Mouse (Mus musculus): ENCODE measurements around the gene Ndufa3. TPM values are rescaled to one million over a fixed set of nuclear protein-coding genes. Genes with fewer than 3 reads are reported as not detected.
"Not testable (repeated sequence)": the region's sequence is repeated elsewhere in the genome, so short reads cannot be mapped to it uniquely, and the experiment has no call there.

Gene Ndufa3
- polyA plus RNA-seq, 1 experiment from 2014 or later = 461 TPM

DNA sequence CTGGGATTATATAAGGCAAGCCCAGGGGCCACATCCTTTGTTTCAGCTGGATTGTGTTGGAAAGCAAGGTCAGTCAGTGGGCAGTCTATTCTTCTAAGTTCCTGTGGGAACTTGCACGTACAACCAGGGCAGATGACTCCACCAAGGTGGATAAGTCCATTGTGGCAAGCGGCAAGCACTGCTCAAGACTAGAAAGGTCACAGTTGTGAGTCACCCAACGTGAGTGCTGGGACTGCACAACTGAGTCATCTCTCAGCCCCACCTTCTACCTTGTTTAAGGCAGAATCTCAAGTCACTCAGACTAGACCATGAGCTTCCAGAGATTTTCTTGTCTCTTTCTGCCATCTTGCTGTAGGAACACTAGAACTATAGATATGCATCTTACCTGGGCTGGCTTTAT is 26.6 kb upstream of the Ndufa3 start:
- Histone ChIP-seq H3K4me3 (no peak overlapping the region), H3K36me3 (no peaks in the 10 kb centered on the region), H3K27me3 (no peaks in the 10 kb centered on the region), H3K4me1 (no peaks in the 10 kb centered on the region), H3K27ac (no peak overlapping the region), H3K9me3 (no peaks in the 10 kb centered on the region), H3K4me2 (no peak overlapping the region), H3K9ac (no peak overlapping the region)
- 68% methylated on average over 3 of the region's 3 CpGs for WGBS
- ATAC-seq (ENCODE audit: insufficient number of reproducible peaks, low FRiP score, low TSS enrichment, low read depth) = no peak

DNA sequence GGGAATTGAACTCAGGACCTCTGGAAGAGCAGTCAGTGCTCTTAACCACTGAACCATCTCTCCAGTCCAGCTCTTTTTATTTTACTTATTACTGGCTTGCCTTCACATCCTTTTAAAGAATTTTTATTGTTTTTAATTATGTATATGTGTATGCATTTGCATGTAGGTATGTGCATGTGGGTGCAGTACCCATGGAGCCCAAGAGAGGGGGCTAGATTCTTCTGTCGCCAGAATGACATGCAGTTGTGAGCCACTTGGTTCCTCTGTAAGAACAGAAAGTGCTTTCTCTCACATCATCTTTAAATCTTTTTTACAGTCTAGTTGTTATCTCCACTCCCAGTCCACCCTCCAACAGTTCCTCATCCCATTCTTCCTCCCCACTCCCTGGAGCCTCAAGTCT is 25.6 kb upstream of the Ndufa3 start:
- Histone ChIP-seq H3K27me3 (no peaks in the 10 kb centered on the region), H3K36me3 (no peaks in the 10 kb centered on the region), H3K27ac (no peak overlapping the region), H3K4me2 (no peak overlapping the region), H3K9me3 (no peaks in the 10 kb centered on the region), H3K9ac (no peak overlapping the region), H3K4me3 (no peak overlapping the region), H3K4me1 (no peaks in the 10 kb centered on the region)
- WGBS = 74% methylated on average over 1 of the region's 1 CpGs
- ATAC-seq (ENCODE audit: insufficient number of reproducible peaks, low FRiP score, low TSS enrichment, low read depth) = no peak

DNA sequence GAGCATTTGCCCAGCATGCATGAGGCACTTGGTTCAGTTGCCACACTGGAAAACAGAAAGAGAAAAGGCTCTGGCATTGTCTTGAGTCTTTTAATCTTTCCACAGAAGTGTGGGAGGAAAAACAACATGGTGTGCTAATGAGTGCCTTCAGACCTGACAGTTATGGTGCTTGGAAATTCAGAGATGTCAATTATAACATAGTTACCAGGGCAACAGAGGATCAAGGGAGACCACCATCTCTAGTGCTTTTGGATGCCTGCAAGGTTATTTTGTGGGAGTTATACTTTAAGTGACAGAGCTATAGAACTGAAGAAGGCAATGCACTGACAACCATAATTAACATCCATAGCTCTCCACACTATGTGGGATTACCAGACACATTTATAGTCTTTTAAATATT is 23.3 kb upstream of the Ndufa3 start:
- Histone ChIP-seq H3K36me3 (no peaks in the 10 kb centered on the region), H3K4me3 (no peak overlapping the region), H3K27ac (no peak overlapping the region), H3K9ac (no peak overlapping the region), H3K4me2 (no peak overlapping the region), H3K9me3 (no peaks in the 10 kb centered on the region), H3K27me3 (no peaks in the 10 kb centered on the region), H3K4me1 (no peaks in the 10 kb centered on the region)
- ATAC-seq (ENCODE audit: insufficient number of reproducible peaks, low FRiP score, low TSS enrichment, low read depth) = no peak

DNA sequence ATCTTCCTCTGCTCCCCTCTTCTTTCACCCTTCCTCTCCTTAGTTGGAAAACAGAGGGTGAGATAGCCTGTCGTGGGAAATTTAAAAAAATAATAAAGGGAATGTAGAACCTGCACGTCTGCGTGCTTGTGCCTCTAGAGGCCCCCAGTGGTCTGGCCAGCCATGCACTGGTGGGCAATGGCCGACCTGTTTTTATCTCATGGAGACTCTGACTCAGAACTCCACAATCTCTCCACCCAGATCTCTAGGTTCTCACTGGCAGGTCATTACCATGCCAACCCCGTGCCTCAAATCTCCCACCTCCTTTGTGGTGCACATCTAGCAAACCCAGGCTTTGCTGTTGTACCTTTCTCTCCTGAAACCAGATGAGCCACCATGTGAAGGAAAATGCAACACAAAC is 22.5 kb upstream of the Ndufa3 start:
- H3K27ac ChIP-seq = no peak overlapping the region
- H3K4me2 ChIP-seq = 0 out of 2 replicates have a peak overlapping the region, but pooled peaks have one; percentile 5
- no peaks in the 10 kb centered on the region for H3K27me3 ChIP-seq
- 14% methylated on average over 5 of the region's 5 CpGs for WGBS
- no peaks in the 10 kb centered on the region for H3K4me1 ChIP-seq
- H3K36me3 ChIP-seq = no peaks in the 10 kb centered on the region
- ATAC-seq (ENCODE audit: insufficient number of reproducible peaks, low FRiP score, low TSS enrichment, low read depth) = no peak
- H3K4me3 ChIP-seq = no peak overlapping the region
- H3K9ac ChIP-seq = no peak overlapping the region
- no peaks in the 10 kb centered on the region for H3K9me3 ChIP-seq

DNA sequence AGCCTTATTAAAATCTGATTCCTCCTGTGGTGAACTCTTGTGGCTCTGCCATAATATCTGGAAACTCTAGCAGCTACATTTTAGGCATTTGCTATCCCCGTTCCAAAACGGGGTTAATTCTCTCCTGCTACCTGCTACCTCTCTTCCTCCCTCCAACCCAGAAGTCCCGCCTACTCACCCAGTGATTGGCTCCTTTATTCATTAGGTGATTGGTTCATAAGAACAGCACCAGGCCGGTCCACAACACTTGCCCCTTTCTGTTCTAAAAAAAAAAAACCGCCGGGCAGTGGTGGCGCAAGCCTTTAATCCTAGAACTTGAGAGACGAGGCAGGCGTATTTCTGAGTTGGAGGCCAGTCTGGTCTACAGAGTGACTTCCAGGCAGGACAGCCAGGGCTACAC is 22.0 kb upstream of the Ndufa3 start:
- 0 out of 2 replicates have a peak overlapping the region, but pooled peaks have one; percentile 5 for H3K4me2 ChIP-seq
- H3K4me3 ChIP-seq = no peak overlapping the region
- H3K27me3 ChIP-seq = no peaks in the 10 kb centered on the region
- WGBS = 14% methylated on average over 9 of the region's 9 CpGs
- no peak for ATAC-seq (ENCODE audit: insufficient number of reproducible peaks, low FRiP score, low TSS enrichment, low read depth)
- H3K9ac ChIP-seq = no peak overlapping the region
- no peak overlapping the region for H3K27ac ChIP-seq
- no peaks in the 10 kb centered on the region for H3K36me3 ChIP-seq
- no peaks in the 10 kb centered on the region for H3K9me3 ChIP-seq
- no peaks in the 10 kb centered on the region for H3K4me1 ChIP-seq

DNA sequence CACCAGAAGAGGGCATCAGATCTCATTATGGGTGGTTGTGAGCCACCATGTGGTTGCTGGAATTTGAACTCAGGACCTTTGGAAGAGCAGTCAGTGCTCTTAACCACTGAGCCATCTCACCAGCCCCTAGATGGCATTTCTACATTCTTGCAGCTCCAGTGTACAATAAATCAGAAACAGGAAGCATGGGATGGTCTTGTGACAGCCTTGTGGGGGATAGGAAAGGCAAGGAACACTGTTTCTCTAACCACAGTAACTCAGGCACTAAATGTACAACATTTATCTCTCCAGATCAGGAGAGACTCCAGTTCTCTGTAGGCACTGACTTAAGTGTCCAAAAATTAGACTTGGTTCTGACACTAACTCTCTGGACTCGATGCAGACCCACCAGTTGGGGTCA is 19.4 kb upstream of the Ndufa3 start:
- not testable (repeated sequence) for H3K9ac ChIP-seq; H3K4me1 ChIP-seq; H3K4me3 ChIP-seq; H3K4me2 ChIP-seq; H3K27ac ChIP-seq; H3K36me3 ChIP-seq; ATAC-seq (ENCODE audit: insufficient number of reproducible peaks, low FRiP score, low TSS enrichment, low read depth); H3K9me3 ChIP-seq; H3K27me3 ChIP-seq
- 65% methylated on average over 1 of the region's 1 CpGs for WGBS

DNA sequence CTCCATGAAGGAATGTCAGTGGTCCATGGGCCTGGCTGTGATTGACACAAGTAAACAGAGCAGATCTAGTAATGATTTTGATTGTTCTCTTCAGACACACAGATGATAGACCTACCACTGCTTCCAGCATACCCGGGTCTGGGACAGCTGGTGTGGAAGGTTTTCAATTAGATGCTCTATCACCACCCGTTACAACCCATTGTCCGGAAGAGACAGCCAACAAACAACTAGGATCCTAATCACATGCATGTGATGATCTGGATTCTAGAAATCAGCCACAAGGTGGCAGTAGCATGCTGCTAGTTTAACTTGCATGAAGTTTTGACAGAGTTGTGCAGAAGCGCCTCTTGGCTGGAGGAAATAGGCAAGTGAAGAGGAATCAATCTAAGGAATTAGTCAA is 16.1 kb upstream of the Ndufa3 start:
- 9% methylated on average over 4 of the region's 4 CpGs for WGBS
- H3K4me1 ChIP-seq = no peaks in the 10 kb centered on the region

DNA sequence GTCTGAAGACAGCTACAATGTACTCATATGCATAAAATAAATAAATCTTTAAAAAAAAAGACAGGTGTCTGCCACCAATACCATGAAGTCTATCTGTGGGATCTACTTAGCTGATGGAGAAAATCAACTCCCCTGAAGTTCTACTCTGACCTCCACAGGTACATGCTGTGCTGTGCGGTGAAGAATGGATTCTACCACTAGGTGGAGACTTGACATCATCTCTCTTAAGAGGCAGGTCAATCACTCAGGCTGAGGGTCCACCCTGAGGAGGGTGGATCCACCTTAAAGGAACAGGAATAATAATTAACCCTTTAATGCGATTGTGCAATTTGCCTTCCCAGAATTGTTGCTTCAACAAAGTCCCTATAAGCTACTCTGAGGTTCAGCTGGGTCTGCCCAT is 10.4 kb upstream of the Ndufa3 start:
- H3K4me1 ChIP-seq = no peaks in the 10 kb centered on the region

More for the DNA sequence above, 16.1 kb upstream of the Ndufa3 start:
- no peaks in the 10 kb centered on the region for H3K27me3 ChIP-seq
- no peak for ATAC-seq (ENCODE audit: insufficient number of reproducible peaks, low FRiP score, low TSS enrichment, low read depth)
- no peaks in the 10 kb centered on the region for H3K36me3 ChIP-seq
- no peak overlapping the region for H3K4me2 ChIP-seq
- no peak overlapping the region for H3K4me3 ChIP-seq
- H3K27ac ChIP-seq = no peak overlapping the region
- no peaks in the 10 kb centered on the region for H3K9me3 ChIP-seq
- H3K9ac ChIP-seq = no peak overlapping the region

DNA sequence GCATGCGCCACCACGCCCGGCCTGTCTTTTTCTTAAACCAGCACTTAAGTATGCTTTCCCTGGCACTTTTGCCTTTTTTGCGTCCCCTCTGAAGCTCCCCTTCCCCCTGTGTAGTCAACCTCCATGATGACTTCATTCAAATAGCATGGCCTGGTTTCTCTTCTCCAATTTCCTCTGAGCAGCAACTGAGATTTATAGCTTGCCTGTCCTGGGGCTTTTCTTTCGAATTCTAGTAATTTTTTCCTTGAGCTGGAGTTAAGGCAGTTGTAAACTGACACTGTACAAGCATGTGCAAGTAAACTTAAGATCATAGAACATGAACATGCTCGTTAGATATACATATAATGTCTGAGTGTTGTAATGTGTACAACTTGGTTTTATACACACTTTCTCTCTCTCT is 9.8 kb upstream of the Ndufa3 start:
- no peaks in the 10 kb centered on the region for H3K9me3 ChIP-seq
- H3K9ac ChIP-seq = no peak overlapping the region
- no peak overlapping the region for H3K27ac ChIP-seq
- 60% methylated on average over 6 of the region's 6 CpGs for WGBS
- H3K27me3 ChIP-seq = no peaks in the 10 kb centered on the region
- ATAC-seq (ENCODE audit: insufficient number of reproducible peaks, low FRiP score, low TSS enrichment, low read depth) = no peak
- H3K4me1 ChIP-seq = no peaks in the 10 kb centered on the region
- no peak overlapping the region for H3K4me2 ChIP-seq
- H3K4me3 ChIP-seq = no peak overlapping the region
- H3K36me3 ChIP-seq = no peaks in the 10 kb centered on the region

More for the DNA sequence above, 10.4 kb upstream of the Ndufa3 start:
- H3K27ac ChIP-seq = no peak overlapping the region
- 11% methylated on average over 2 of the region's 2 CpGs for WGBS
- no peak overlapping the region for H3K9ac ChIP-seq
- H3K36me3 ChIP-seq = no peaks in the 10 kb centered on the region
- H3K27me3 ChIP-seq = no peaks in the 10 kb centered on the region
- no peak overlapping the region for H3K4me2 ChIP-seq
- no peak overlapping the region for H3K4me3 ChIP-seq
- no peak for ATAC-seq (ENCODE audit: insufficient number of reproducible peaks, low FRiP score, low TSS enrichment, low read depth)
- H3K9me3 ChIP-seq = no peaks in the 10 kb centered on the region

DNA sequence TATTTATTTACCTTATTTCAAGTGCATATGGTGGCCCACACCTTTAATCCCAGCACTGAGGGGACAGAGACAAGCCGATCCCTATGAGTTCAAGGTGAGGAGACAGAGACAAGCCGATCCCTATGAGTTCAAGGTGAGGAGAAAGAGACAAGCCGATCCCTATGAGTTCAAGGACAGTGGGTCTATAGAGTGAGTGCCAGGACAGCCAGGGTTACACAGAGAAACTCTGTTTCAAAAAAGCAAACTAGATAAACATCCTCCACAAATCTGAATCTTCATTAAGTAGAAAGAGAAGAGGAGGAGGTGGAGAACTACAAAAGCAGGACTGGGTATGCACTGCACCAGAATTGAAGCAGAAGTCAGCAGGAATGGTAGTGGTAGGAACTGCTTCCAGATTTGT is 8.5 kb upstream of the Ndufa3 start:
- no peak overlapping the region for H3K27ac ChIP-seq
- no peak overlapping the region for H3K4me2 ChIP-seq
- H3K9me3 ChIP-seq = no peaks in the 10 kb centered on the region
- ATAC-seq (ENCODE audit: insufficient number of reproducible peaks, low FRiP score, low TSS enrichment, low read depth) = no peak
- no peaks in the 10 kb centered on the region for H3K36me3 ChIP-seq
- H3K4me3 ChIP-seq = no peak overlapping the region
- no peak overlapping the region for H3K9ac ChIP-seq
- no peaks in the 10 kb centered on the region for H3K27me3 ChIP-seq
- no peaks in the 10 kb centered on the region for H3K4me1 ChIP-seq
- WGBS = 91% methylated on average over 3 of the region's 3 CpGs

DNA sequence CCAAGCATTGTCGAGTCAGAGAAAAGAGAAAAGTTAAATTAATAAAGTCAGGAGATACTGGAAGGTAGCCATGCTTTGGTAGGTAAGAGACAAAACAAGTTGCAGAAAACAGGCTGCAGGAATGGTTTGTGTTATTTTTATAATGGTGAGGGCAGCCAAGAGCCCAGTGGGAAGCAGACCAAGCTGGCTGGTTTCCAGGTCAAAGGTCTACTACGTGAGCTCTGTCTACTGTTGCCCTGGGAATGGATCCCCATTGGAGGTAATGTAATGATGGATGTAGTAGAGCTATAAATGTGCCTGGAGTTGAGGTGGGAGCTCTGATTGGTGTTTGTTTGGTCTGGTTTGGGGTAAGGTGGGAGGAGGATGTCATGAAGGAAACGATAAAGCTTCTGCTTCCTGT is 8.1 kb upstream of the Ndufa3 start:
- no peak for ATAC-seq (ENCODE audit: insufficient number of reproducible peaks, low FRiP score, low TSS enrichment, low read depth)
- no peaks in the 10 kb centered on the region for H3K4me1 ChIP-seq
- H3K36me3 ChIP-seq = no peaks in the 10 kb centered on the region
- no peaks in the 10 kb centered on the region for H3K9me3 ChIP-seq
- WGBS = 40% methylated on average over 3 of the region's 3 CpGs
- no peak overlapping the region for H3K4me2 ChIP-seq
- H3K27ac ChIP-seq = no peak overlapping the region
- no peak overlapping the region for H3K4me3 ChIP-seq
- H3K27me3 ChIP-seq = no peaks in the 10 kb centered on the region
- H3K9ac ChIP-seq = no peak overlapping the region

DNA sequence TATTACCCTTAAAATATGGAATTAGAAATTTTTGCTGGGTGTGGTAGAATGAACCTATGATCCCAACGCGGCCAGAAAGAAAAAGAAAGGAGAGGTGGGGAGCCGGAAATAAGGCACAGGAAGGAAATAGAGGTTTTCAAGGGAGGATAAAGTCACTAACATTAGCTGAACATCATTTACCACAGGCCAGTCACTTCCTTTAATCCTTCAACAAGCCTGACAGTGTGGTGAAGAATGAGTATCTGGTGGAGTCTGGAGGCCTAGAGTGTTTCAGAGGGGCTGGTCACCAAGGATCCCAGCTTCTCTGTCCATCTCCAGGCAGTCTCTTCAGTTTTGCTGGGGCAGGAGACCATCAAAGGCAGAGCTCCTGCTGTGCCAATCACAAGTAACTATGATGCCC is 6.7 kb upstream of the Ndufa3 start:
- no peak for ATAC-seq (ENCODE audit: insufficient number of reproducible peaks, low FRiP score, low TSS enrichment, low read depth)
- Histone ChIP-seq H3K36me3 (no peaks in the 10 kb centered on the region), H3K4me2 (no peak overlapping the region), H3K27me3 (no peaks in the 10 kb centered on the region), H3K4me3 (no peak overlapping the region), H3K27ac (no peak overlapping the region), H3K4me1 (no peaks in the 10 kb centered on the region), H3K9ac (no peak overlapping the region), H3K9me3 (no peaks in the 10 kb centered on the region)
- 90% methylated on average over 3 of the region's 3 CpGs for WGBS

DNA sequence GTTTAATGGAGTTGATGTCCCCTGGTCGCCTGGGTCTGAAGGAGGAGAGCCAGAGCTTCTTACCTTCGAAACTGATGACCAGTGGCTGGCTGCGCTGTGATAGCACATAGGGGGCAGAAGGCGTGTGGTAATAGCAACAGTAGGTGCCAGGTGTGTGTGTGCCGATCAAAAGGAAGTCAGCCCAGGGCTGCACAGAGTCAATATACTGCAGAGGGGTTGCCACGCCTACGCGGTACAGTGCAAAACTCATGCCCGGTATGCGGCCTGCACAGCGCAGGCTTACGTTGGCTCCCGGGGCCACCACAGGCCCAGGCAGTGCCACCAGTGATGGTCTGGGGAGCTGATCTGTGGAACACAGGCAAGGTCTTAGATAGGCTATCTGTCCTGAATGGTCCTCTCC is 6.2 kb upstream of the Ndufa3 start:
- ATAC-seq (ENCODE audit: insufficient number of reproducible peaks, low FRiP score, low TSS enrichment, low read depth) = peak; percentile 62; the same call in 1 of the 2 replicates
- Histone ChIP-seq H3K9ac (no peak overlapping the region), H3K27me3 (no peaks in the 10 kb centered on the region), H3K27ac (no peak overlapping the region), H3K4me1 (no peaks in the 10 kb centered on the region), H3K36me3 (no peaks in the 10 kb centered on the region), H3K4me2 (no peak overlapping the region), H3K9me3 (no peaks in the 10 kb centered on the region), H3K4me3 (no peak overlapping the region)
- whole genome bisulfite sequencing = 90% methylated on average over 13 of the region's 13 CpGs
